Mouse (Mus musculus) C2C12 (cell line): ENCODE data around the gene Fkbp2. TPM values are rescaled to one million over a fixed set of nuclear protein-coding genes. Genes with fewer than 3 reads are reported as not detected.
A peak's percentile ranks its signal among the peaks of the same experiment; 100 is the strongest.

Source experiments
- H3K27me3 ChIP-seq: one replicate; pipeline ENCODE4 v1.6.1; 2011; ENCODE audit not compliant: control insufficient read depth, insufficient read depth, insufficient read length
- H3K36me3 ChIP-seq: one replicate; pipeline ENCODE4 v1.6.1; 2011; ENCODE audit not compliant: control insufficient read depth, insufficient read depth
- H3K4me3 ChIP-seq: one replicate; pipeline ENCODE4 v1.5.1; 2011; ENCODE audit warnings: mild to moderate bottlenecking, control low read depth; ENCODE audit not compliant: poor library complexity, insufficient read depth, severe bottlenecking
- H3K79me2 ChIP-seq: one replicate; pipeline ENCODE4 v1.6.1; 2011; ENCODE audit not compliant: control insufficient read depth, insufficient read depth
- H3K79me3 ChIP-seq: one replicate; pipeline ENCODE4 v1.6.1; 2011; ENCODE audit warnings: low read depth, control low read depth
- H3ac ChIP-seq: one replicate; pipeline ENCODE3; 2011; ENCODE audit warnings: low read depth; ENCODE audit not compliant: control insufficient read depth, insufficient read length
- CEBPB ChIP-seq: IDR thresholded peaks from one replicate; pipeline ENCODE4 v1.6.1; 2011; ENCODE audit warnings: low read depth, mild to moderate bottlenecking, control low read depth, moderate library complexity
- CTCF ChIP-seq: IDR thresholded peaks from one replicate; pipeline ENCODE4 v1.5.1; 2011; ENCODE audit not compliant: control insufficient read depth, insufficient read depth, insufficient read length
- FOSL1 ChIP-seq: IDR thresholded peaks from one replicate; pipeline ENCODE4 v1.8.0; 2011; ENCODE audit warnings: mild to moderate bottlenecking, low read length; ENCODE audit not compliant: poor library complexity, insufficient read depth, severe bottlenecking
- MAX ChIP-seq: IDR thresholded peaks from one replicate; pipeline ENCODE4 v1.6.1; 2011; ENCODE audit warnings: mild to moderate bottlenecking, control low read depth
- MYOD1 ChIP-seq: IDR thresholded peaks from one replicate; pipeline ENCODE4 v1.6.1; 2011; ENCODE audit warnings: low read depth; ENCODE audit not compliant: control insufficient read depth, insufficient read length
- MYOG ChIP-seq: IDR thresholded peaks from one replicate; pipeline ENCODE4 v1.6.1; 2011; ENCODE audit not compliant: control insufficient read depth, insufficient read length; ENCODE audit errors: extremely low read depth
- USF1 ChIP-seq: IDR thresholded peaks from one replicate; pipeline ENCODE4 v1.6.1; 2011; ENCODE audit warnings: low read depth, mild to moderate bottlenecking, control low read depth, moderate library complexity
- polyA plus RNA-seq: library from polyadenylated mRNA; unstranded; fragments of >200 nt; fragmentation: generic; extraction: Trizol; gene quantifications from one replicate; pipeline ENCODE4 v1.2.1, GENCODE M21; 2012; ENCODE audit warnings: missing spikeins

Gene Fkbp2
- polyA plus RNA-seq, 1 experiment, result 148 TPM

GRCm38 (mm10) chr19:6974211-6975205, 5.8 kb downstream of the Fkbp2 start, which contains the start of gene Ppp1r14b:
TSS of gene Ppp1r14b (plus strand) at chr19:6974968.
- peaks cover 27% of the 10 kb centered on the region for H3K36me3 ChIP-seq
- H3K79me3 ChIP-seq, result peaks cover 31% of the 10 kb centered on the region
- H3K27me3 ChIP-seq, result no peaks in the 10 kb centered on the region
- TF ChIP-seq FOSL1 (no peak), CEBPB (no peak), MYOD1 (no peak), USF1 (peak; percentile 87), CTCF (no peak), MAX (peak; percentile 4)
- peaks cover 55% of the 10 kb centered on the region for H3K79me2 ChIP-seq
- peak within 1 kb of the TSS; percentile 90 for H3ac ChIP-seq
- H3K4me3 ChIP-seq, result peak within 1 kb of the TSS; percentile 99

GRCm38 (mm10) chr19:6973581-6974190, 6.6 kb downstream of the Fkbp2 start:
- peaks cover 24% of the 10 kb centered on the region for H3K36me3 ChIP-seq
- peaks cover 34% of the 10 kb centered on the region for H3K79me3 ChIP-seq
- no peaks in the 10 kb centered on the region for H3K27me3 ChIP-seq
- peak overlapping the region; percentile 50 for H3ac ChIP-seq
- peaks cover 56% of the 10 kb centered on the region for H3K79me2 ChIP-seq
- TF ChIP-seq CEBPB (no peak), MAX (no peak), MYOG (no peak), USF1 (no peak), MYOD1 (no peak), CTCF (no peak), FOSL1 (no peak)
- peak overlapping the region; percentile 99 for H3K4me3 ChIP-seq

DNA sequence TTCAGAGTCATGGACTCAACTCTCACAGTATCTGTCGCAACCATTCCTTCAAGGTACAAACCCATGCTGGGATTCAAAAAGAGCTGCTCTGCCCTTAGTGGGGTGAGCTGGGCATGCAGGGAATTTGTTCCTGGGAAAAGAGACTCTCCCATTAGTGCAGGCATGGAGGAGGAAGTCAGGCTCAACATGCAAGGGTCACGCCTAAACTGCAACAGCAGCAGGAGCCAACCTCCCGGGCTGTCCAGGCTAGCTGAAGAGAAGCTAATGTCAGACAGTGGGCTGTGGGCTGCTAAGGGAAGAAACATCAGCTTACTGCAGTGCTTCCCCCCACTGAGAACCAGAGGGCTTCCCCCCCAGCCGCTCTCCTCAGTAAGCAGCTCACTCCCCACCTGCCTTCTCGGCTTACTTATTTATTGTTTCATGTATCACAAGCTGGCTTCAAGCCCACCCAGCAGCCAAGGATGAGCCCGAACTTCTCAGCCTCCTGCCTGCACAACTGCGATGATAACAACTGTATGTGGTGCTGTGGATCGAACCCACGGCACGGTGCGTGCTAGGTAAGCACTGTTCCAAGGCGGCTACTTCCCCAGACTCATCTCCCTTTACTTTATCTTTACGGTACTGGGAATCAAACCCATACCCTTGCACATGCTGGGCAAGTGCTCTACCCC, 7.9 kb downstream of the Fkbp2 start:
- H3K4me3 ChIP-seq, result no peak overlapping the region
- peaks cover 33% of the 10 kb centered on the region for H3K79me3 ChIP-seq
- no peak overlapping the region for H3ac ChIP-seq
- TF ChIP-seq CEBPB (peak; percentile 10), FOSL1 (no peak), MYOD1 (no peak)
- peaks cover 11% of the 10 kb centered on the region for H3K36me3 ChIP-seq
- no peaks in the 10 kb centered on the region for H3K27me3 ChIP-seq
- peaks cover 56% of the 10 kb centered on the region for H3K79me2 ChIP-seq

GRCm38 (mm10) chr19:6971644-6972043, 8.7 kb downstream of the Fkbp2 start:
- Histone ChIP-seq H3ac (peak overlapping the region; percentile 36), H3K36me3 (peaks cover 4% of the 10 kb centered on the region), H3K4me3 (no peak overlapping the region), H3K79me3 (peaks cover 27% of the 10 kb centered on the region), H3K79me2 (peaks cover 51% of the 10 kb centered on the region), H3K27me3 (no peaks in the 10 kb centered on the region)
- TF ChIP-seq USF1, result no peak
- TF ChIP-seq MYOD1, result no peak

- Histone ChIP-seq H3K36me3 (peaks cover 11% of the 10 kb centered on the region), H3K79me3 (peaks cover 17% of the 10 kb centered on the region), H3ac (no peak overlapping the region), H3K79me2 (peaks cover 40% of the 10 kb centered on the region), H3K4me3 (no peak overlapping the region), H3K27me3 (no peaks in the 10 kb centered on the region)
- TF ChIP-seq MAX (no peak), CEBPB (no peak), FOSL1 (no peak), USF1 (no peak), MYOD1 (no peak), CTCF (no peak), MYOG (no peak)
Measured at GRCm38 (mm10) chr19:6970460-6971085, 9.7 kb downstream of the Fkbp2 start.
